Mouse (Mus musculus) heart, embryonic 12.5 days (tissue): ENCODE data around the gene Hcn2. TPM values are rescaled to one million over a fixed set of nuclear protein-coding genes. Genes with fewer than 3 reads are reported as not detected.
"Not testable (repeated sequence)": the region's sequence is repeated elsewhere in the genome, so short reads cannot be mapped to it uniquely, and the experiment has no call there.

Experiments used
- ATAC-seq: fragments of 200-750 bp; cut with Nextera tagmentation; 2 replicates; pipeline ENCODE4 v1.8.0; 2017; ENCODE audit warnings: moderate TSS enrichment, moderate library complexity; ENCODE audit not compliant: insufficient number of reproducible peaks, low FRiP score
- H3K27ac ChIP-seq: fragments of 300-500 bp; sonication (generic); 2 replicates; pipeline ENCODE4 v1.5.1; 2016; ENCODE audit warnings: mild to moderate bottlenecking, moderate library complexity; ENCODE audit not compliant: poor library complexity, severe bottlenecking
- H3K27me3 ChIP-seq: fragments of 300-500 bp; sonication (generic); replicated peaks from 2 replicates; pipeline ENCODE4 v1.6.1; 2016; ENCODE audit warnings: mild to moderate bottlenecking, moderate library complexity
- H3K36me3 ChIP-seq: fragments of 300-500 bp; sonication (generic); 2 replicates; pipeline ENCODE4 v1.6.1; 2016; ENCODE audit warnings: mild to moderate bottlenecking, moderate library complexity
- H3K4me1 ChIP-seq: fragments of 300-500 bp; sonication (generic); replicated peaks from 2 replicates; pipeline ENCODE4 v1.6.1; 2016; ENCODE audit warnings: mild to moderate bottlenecking
- H3K4me2 ChIP-seq: fragments of 300-500 bp; sonication (generic); 2 replicates; pipeline ENCODE4 v1.6.1; 2016; ENCODE audit warnings: mild to moderate bottlenecking, moderate library complexity
- H3K4me3 ChIP-seq: fragments of 300-500 bp; sonication (generic); 2 replicates; pipeline ENCODE4 v1.5.1; 2016; ENCODE audit warnings: mild to moderate bottlenecking
- H3K9ac ChIP-seq: fragments of 300-500 bp; sonication (generic); 2 replicates; pipeline ENCODE4 v1.6.1; 2016; ENCODE audit warnings: mild to moderate bottlenecking, moderate library complexity
- H3K9me3 ChIP-seq: fragments of 300-500 bp; sonication (generic); replicated peaks from 2 replicates; pipeline ENCODE4 v1.6.1; 2016; ENCODE audit warnings: mild to moderate bottlenecking, moderate library complexity
- WGBS: fragments of 180-500 bp; shearing (Covaris S2); methylation state at CpG from one replicate; pipeline ENCODE4 v1.1.7; 2016; 5-methylcytosine and 5-hydroxymethylcytosine counted together
- polyA plus RNA-seq: library from polyadenylated mRNA; unstranded; fragments of >200 nt; fragmentation: Nextera tagmentation; extraction: Ambion mirVana; gene quantifications from 2 replicates; pipeline ENCODE4 v1.2.1, GENCODE M21; 2016

Hcn2 gene
- polyA plus RNA-seq, 1 experiment from 2014 or later = not detected

- whole genome bisulfite sequencing = 44% methylated on average over 10 of the region's 10 CpGs
- peaks cover 5% of the 10 kb centered on the region; the same call in 1 of the 2 replicates for H3K36me3 ChIP-seq
- peak overlapping the region; percentile 42; the same call in 1 of the 2 replicates for H3K9ac ChIP-seq
- H3K27ac ChIP-seq = peak overlapping the region; percentile 62
- H3K4me2 ChIP-seq = peak overlapping the region; percentile 10; the same call in 1 of the 2 replicates
- ATAC-seq = no peak
- no peaks in the 10 kb centered on the region for H3K9me3 ChIP-seq
- no peaks in the 10 kb centered on the region for H3K27me3 ChIP-seq
- H3K4me3 ChIP-seq = no peak overlapping the region
- peaks cover 36% of the 10 kb centered on the region for H3K4me1 ChIP-seq
These were observed 14.8 kb upstream of the Hcn2 start for GRCm38 (mm10) chr10:79701443-79702129.

GRCm38 (mm10) chr10:79702970-79703369 is 13.5 kb upstream of the Hcn2 start:
- not testable (repeated sequence) for H3K4me2 ChIP-seq, H3K27me3 ChIP-seq, H3K9ac ChIP-seq, ATAC-seq, H3K27ac ChIP-seq, H3K9me3 ChIP-seq, H3K4me3 ChIP-seq
- WGBS = 88% methylated on average over 4 of the region's 4 CpGs
- Histone ChIP-seq H3K4me1 (peaks cover 47% of the 10 kb centered on the region), H3K36me3 (peaks cover 15% of the 10 kb centered on the region)

DNA sequence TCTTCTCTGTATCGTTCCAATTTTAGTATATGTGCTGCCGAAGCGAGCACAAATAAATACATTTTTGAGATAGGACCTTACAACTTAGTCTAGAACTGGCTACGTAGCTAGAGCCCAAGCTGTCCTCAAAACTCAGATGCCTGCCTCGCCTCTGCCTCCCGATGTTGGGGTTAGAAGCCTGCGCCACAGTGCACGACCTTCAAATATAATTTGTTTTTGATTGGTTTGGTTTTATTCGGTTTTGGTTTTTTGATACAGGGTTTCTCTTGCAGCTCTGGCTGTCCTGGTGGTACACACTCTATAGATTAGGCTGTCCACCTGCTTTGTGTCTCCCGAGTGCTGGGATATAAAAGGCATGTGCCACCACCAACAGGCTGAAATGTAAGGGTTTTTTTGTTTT is 12.9 kb upstream of the Hcn2 start:
- Histone ChIP-seq H3K27me3 (no peaks in the 10 kb centered on the region), H3K4me2 (peak overlapping the region; percentile 98), H3K9me3 (no peaks in the 10 kb centered on the region), H3K4me1 (peaks cover 53% of the 10 kb centered on the region), H3K4me3 (peak overlapping the region; percentile 75), H3K36me3 (peaks cover 16% of the 10 kb centered on the region), H3K9ac (peak overlapping the region; percentile 96; the same call in 1 of the 2 replicates), H3K27ac (peak overlapping the region; percentile 86; the same call in 1 of the 2 replicates)
- no peak for ATAC-seq
- 76% methylated on average over 10 of the region's 10 CpGs for WGBS

GRCm38 (mm10) chr10:79704065-79704969 is 12.1 kb upstream of the Hcn2 start, which contains the start of gene Bsg:
Gene Bsg, plus strand, starts transcription at chr10:79704491.
- Histone ChIP-seq H3K27ac (peak within 1 kb of the TSS; percentile 86), H3K4me3 (peak within 1 kb of the TSS; percentile 75), H3K9ac (peak within 1 kb of the TSS; percentile 96), H3K4me2 (peak within 1 kb of the TSS; percentile 98), H3K27me3 (no peaks in the 10 kb centered on the region), H3K4me1 (peaks cover 61% of the 10 kb centered on the region), H3K9me3 (no peaks in the 10 kb centered on the region), H3K36me3 (peaks cover 24% of the 10 kb centered on the region)
- WGBS = under 1% methylated on average over 65 of the region's 65 CpGs
- peak; percentile 93 for ATAC-seq

GRCm38 (mm10) chr10:79704970-79705360 is 11.5 kb upstream of the Hcn2 start:
- no peaks in the 10 kb centered on the region for H3K9me3 ChIP-seq
- peaks cover 31% of the 10 kb centered on the region for H3K36me3 ChIP-seq
- H3K4me3 ChIP-seq = peak overlapping the region; percentile 75
- no peak for ATAC-seq
- H3K27ac ChIP-seq = peak overlapping the region; percentile 86
- 4% methylated on average over 10 of the region's 10 CpGs for WGBS
- H3K4me2 ChIP-seq = peak overlapping the region; percentile 98
- no peaks in the 10 kb centered on the region for H3K27me3 ChIP-seq
- peaks cover 67% of the 10 kb centered on the region for H3K4me1 ChIP-seq
- H3K9ac ChIP-seq = peak overlapping the region; percentile 96

GRCm38 (mm10) chr10:79705951-79706350 is 10.5 kb upstream of the Hcn2 start:
- peak overlapping the region; percentile 96 for H3K9ac ChIP-seq
- H3K4me1 ChIP-seq = peaks cover 69% of the 10 kb centered on the region
- H3K9me3 ChIP-seq = no peaks in the 10 kb centered on the region
- H3K27ac ChIP-seq = peak overlapping the region; percentile 86
- peaks cover 41% of the 10 kb centered on the region for H3K36me3 ChIP-seq
- WGBS = 41% methylated on average over 5 of the region's 5 CpGs
- H3K4me3 ChIP-seq = peak overlapping the region; percentile 75
- peak; percentile 73 for ATAC-seq
- H3K27me3 ChIP-seq = no peaks in the 10 kb centered on the region
- peak overlapping the region; percentile 98 for H3K4me2 ChIP-seq

DNA sequence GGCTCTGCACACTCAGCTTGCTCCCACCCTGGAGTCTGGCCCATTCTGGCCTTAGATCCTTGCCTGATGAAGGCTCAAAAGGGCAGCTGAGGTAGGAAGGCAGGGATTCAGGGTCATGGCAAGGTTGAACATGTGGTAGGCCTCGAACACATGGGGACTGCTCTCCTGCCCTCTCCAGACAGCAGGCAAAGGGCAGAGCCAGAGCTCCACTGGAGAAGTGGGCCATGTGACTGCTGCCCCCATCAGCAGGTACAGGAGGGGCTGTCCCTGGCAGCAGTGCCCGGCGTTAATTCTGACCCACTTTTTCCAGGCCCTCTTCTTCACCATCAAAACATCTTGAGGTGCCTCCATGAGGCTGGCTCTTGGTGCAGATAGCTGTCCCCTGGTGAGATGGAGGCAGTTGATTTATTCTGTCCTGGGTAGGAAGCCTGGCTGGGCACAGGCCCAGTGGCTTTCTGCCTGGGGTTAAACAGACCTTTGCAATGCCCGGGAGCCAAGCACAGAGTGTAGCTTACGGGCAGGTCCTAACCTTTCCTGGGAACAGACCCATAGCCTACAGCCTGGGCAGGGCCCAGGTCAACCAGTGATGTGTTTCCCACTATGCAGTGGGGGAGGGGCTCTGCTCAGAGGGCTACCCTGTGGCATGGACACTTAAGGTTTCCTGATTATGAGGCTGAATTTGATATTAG is 9.9 kb upstream of the Hcn2 start:
- H3K4me1 ChIP-seq = peaks cover 65% of the 10 kb centered on the region
- H3K4me3 ChIP-seq = peak overlapping the region; percentile 75
- no peaks in the 10 kb centered on the region for H3K9me3 ChIP-seq
- peak overlapping the region; percentile 86 for H3K27ac ChIP-seq
- peak overlapping the region; percentile 96 for H3K9ac ChIP-seq
- H3K36me3 ChIP-seq = peaks cover 47% of the 10 kb centered on the region
- no peaks in the 10 kb centered on the region for H3K27me3 ChIP-seq
- no peak for ATAC-seq
- peak overlapping the region; percentile 98 for H3K4me2 ChIP-seq
- WGBS = 62% methylated on average over 5 of the region's 5 CpGs

- peaks cover 61% of the 10 kb centered on the region for H3K4me1 ChIP-seq
- 74% methylated on average over 1 of the region's 1 CpGs for WGBS
These were observed 9.3 kb upstream of the Hcn2 start for GRCm38 (mm10) chr10:79707162-79707561.

GRCm38 (mm10) chr10:79707759-79708158 is 8.7 kb upstream of the Hcn2 start:
- 44% methylated on average over 4 of the region's 4 CpGs for WGBS
- no peak overlapping the region for H3K27ac ChIP-seq
- no peaks in the 10 kb centered on the region for H3K27me3 ChIP-seq

More at GRCm38 (mm10) chr10:79707162-79707561, 9.3 kb upstream of the Hcn2 start:
- ATAC-seq = no peak
- Histone ChIP-seq H3K27me3 (no peaks in the 10 kb centered on the region), H3K4me2 (peak overlapping the region; percentile 98), H3K36me3 (peaks cover 53% of the 10 kb centered on the region), H3K4me3 (peak overlapping the region; percentile 75; the same call in 1 of the 2 replicates), H3K9ac (peak overlapping the region; percentile 96), H3K9me3 (no peaks in the 10 kb centered on the region), H3K27ac (no peak overlapping the region)

DNA sequence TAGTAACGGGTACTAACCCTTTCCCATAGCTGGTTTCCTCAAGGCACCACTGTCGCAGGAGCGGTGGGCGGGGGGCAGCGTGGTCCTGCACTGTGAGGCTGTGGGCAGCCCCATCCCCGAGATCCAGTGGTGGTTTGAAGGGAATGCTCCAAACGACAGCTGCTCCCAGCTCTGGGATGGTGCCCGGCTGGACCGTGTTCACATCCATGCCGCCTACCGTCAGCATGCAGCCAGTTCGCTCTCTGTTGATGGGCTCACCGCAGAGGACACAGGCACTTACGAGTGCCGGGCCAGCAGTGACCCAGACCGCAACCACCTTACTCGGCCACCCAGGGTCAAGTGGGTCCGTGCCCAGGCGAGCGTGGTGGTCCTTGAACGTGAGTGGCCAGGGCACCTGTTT is 7.8 kb upstream of the Hcn2 start:
- Histone ChIP-seq H3K9ac (peak overlapping the region; percentile 39), H3K9me3 (no peaks in the 10 kb centered on the region), H3K36me3 (peaks cover 53% of the 10 kb centered on the region), H3K4me3 (peak overlapping the region; percentile 7; the same call in 1 of the 2 replicates), H3K4me2 (peak overlapping the region; percentile 45), H3K27me3 (no peaks in the 10 kb centered on the region), H3K27ac (peak overlapping the region; percentile 73), H3K4me1 (peaks cover 69% of the 10 kb centered on the region)
- no peak for ATAC-seq
- 70% methylated on average over 21 of the region's 21 CpGs for WGBS

More at GRCm38 (mm10) chr10:79707759-79708158, 8.7 kb upstream of the Hcn2 start:
- Histone ChIP-seq H3K36me3 (peaks cover 53% of the 10 kb centered on the region), H3K4me2 (peak overlapping the region; percentile 98), H3K9ac (no peak overlapping the region), H3K4me3 (no peak overlapping the region), H3K9me3 (no peaks in the 10 kb centered on the region), H3K4me1 (peaks cover 67% of the 10 kb centered on the region)
- no peak for ATAC-seq
